Mouse (Mus musculus): Measurements from ENCODE around the gene Tssk1. TPM values are rescaled to one million over a fixed set of nuclear protein-coding genes. Genes with fewer than 3 reads are reported as not detected.

The Tssk1 gene
- total and polyA plus RNA-seq, 3 experiments, result 0.04 to 0.36 TPM; not detected in 1

- Histone ChIP-seq H3K9me3 (replicated peaks; ENCODE audit: insufficient read depth, low read length) (no peaks in the 10 kb centered on the region), H3K27ac (ENCODE audit: control insufficient read depth, low read depth, low read length) (no peak overlapping the region), H3K9ac (ENCODE audit: control insufficient read depth, low read depth, low read length, poor library complexity, severe bottlenecking) (no peak overlapping the region), H3K4me1 (ENCODE audit: control insufficient read depth in 1 of 2, insufficient read depth in 2 of 2, low read length in 2 of 2) (peaks cover 6 to 14% of the 10 kb centered on the region in 2 experiments), H3K36me3 (ENCODE audit: control insufficient read depth in 1 of 2, insufficient read depth in 2 of 2, low read length in 2 of 2) (peaks cover 0 to 11% of the 10 kb centered on the region in 2 experiments; a peak in 1 of 4 replicates), H3K79me2 (ENCODE audit: control insufficient read depth, insufficient read depth, low read length, poor library complexity) (peaks cover 16% of the 10 kb centered on the region), H3K27me3 (ENCODE audit: control insufficient read depth in 1 of 2, insufficient read depth in 2 of 2, low read length in 2 of 2) (no peaks in the 10 kb centered on the region), H3K4me3 (ENCODE audit: control insufficient read depth in 1 of 2, insufficient read depth in 1 of 2, low read depth in 2 of 2, low read length in 2 of 2) (no peak overlapping the region)
- DNase-seq (ENCODE audit: low read depth, low spot score), result no peak
- no peak for TF ChIP-seq UBTF (IDR thresholded peaks at IDR 0.05; ENCODE audit: borderline replicate concordance, insufficient read depth, low read depth, low read length)
- no peak for TF ChIP-seq POLR2AphosphoS5 (IDR thresholded peaks at IDR 0.05; ENCODE audit: borderline replicate concordance, low read depth, low read length)
- TF ChIP-seq MAFK (IDR thresholded peaks at IDR 0.05; ENCODE audit: borderline replicate concordance, low read depth, low read length), result no peak
- TF ChIP-seq ZKSCAN1 (IDR thresholded peaks at IDR 0.05; ENCODE audit: low read depth, low read length), result no peak
- TF ChIP-seq NELFE (IDR thresholded peaks at IDR 0.05; ENCODE audit: low read depth, low read length), result no peak
- no peak for TF ChIP-seq TBP (IDR thresholded peaks at IDR 0.05; ENCODE audit: low read depth, low read length)
- TF ChIP-seq RAD21 (IDR thresholded peaks at IDR 0.05; ENCODE audit: low read depth, low read length), result no peak
- no peak for TF ChIP-seq SIN3A (IDR thresholded peaks at IDR 0.05; ENCODE audit: low read length)
- TF ChIP-seq MYB (IDR thresholded peaks at IDR 0.05; ENCODE audit: low read depth, low read length), result no peak
- TF ChIP-seq EP300 (IDR thresholded peaks at IDR 0.05; ENCODE audit: low read depth in 1 of 2, low read length in 2 of 2), result no peak
- TF ChIP-seq ETS1 (IDR thresholded peaks at IDR 0.05; ENCODE audit: low read depth, low read length), result no peak
- TF ChIP-seq USF2 (IDR thresholded peaks at IDR 0.05; ENCODE audit: borderline replicate concordance in 1 of 2, insufficient read depth in 1 of 2, low read depth in 1 of 2, low read length in 2 of 2), result no peak
These were observed 1.4 kb upstream of the Tssk1 start for GRCm38 (mm10) chr16:17892606-17893005.

- Histone ChIP-seq H3K79me2 (ENCODE audit: control insufficient read depth, insufficient read depth, low read length, poor library complexity) (peaks cover 4% of the 10 kb centered on the region), H3K36me3 (ENCODE audit: control insufficient read depth in 1 of 2, insufficient read depth in 2 of 2, low read length in 2 of 2) (peaks cover 0 to 5% of the 10 kb centered on the region in 2 experiments; a peak in 1 of 4 replicates), H3K9me3 (replicated peaks; ENCODE audit: insufficient read depth, low read length) (no peaks in the 10 kb centered on the region), H3K4me1 (ENCODE audit: control insufficient read depth in 1 of 2, insufficient read depth in 2 of 2, low read length in 2 of 2) (peaks cover 0 to 8% of the 10 kb centered on the region in 2 experiments; a peak in 2 of 4 replicates), H3K4me3 (ENCODE audit: control insufficient read depth in 1 of 2, insufficient read depth in 1 of 2, low read depth in 2 of 2, low read length in 2 of 2) (no peak overlapping the region), H3K27ac (ENCODE audit: control insufficient read depth, low read depth, low read length) (no peak overlapping the region), H3K27me3 (ENCODE audit: control insufficient read depth in 1 of 2, insufficient read depth in 2 of 2, low read length in 2 of 2) (no peaks in the 10 kb centered on the region), H3K9ac (ENCODE audit: control insufficient read depth, low read depth, low read length, poor library complexity, severe bottlenecking) (no peak overlapping the region)
- TF ChIP-seq TAL1 (IDR thresholded peaks at IDR 0.05; ENCODE audit: low read length) (no peak), USF1 (IDR thresholded peaks at IDR 0.05; ENCODE audit: low read depth, low read length) (no peak), MYB (IDR thresholded peaks at IDR 0.05; ENCODE audit: low read depth, low read length) (no peak), MAX (IDR thresholded peaks at IDR 0.05; ENCODE audit: low read length) (no peak), NRF1 (IDR thresholded peaks at IDR 0.05; ENCODE audit: insufficient read depth, low read depth, low read length, poor library complexity, severe bottlenecking) (no peak), RAD21 (IDR thresholded peaks at IDR 0.05; ENCODE audit: low read depth, low read length) (no peak), MEF2A (IDR thresholded peaks at IDR 0.05; ENCODE audit: extremely low read depth, insufficient replicate concordance, low read depth, low read length, poor library complexity, severe bottlenecking) (no peak)
- no peak for DNase-seq (ENCODE audit: low read depth, low spot score)
These were observed 2.1 kb downstream of the Tssk1 start for GRCm38 (mm10) chr16:17896091-17896490.

Measured in MEL (cell line).